Mouse (Mus musculus): ENCODE results near the gene Rsf1.

- TF ChIP-seq CTCF (IDR thresholded peaks at IDR 0.05; ENCODE audit: borderline replicate concordance, insufficient read depth, low read depth, low read length) (no peak), POLR2A (IDR thresholded peaks at IDR 0.05; ENCODE audit: borderline replicate concordance, insufficient read depth, low read length) (no peak)
These were observed 145.7 kb downstream of the Rsf1 start for GRCm38 (mm10) chr7:97725401-97725800.
